Mouse (Mus musculus) layer of hippocampus, adult 2 months (tissue): ENCODE results near the gene Alpk3. TPM values are rescaled to one million over a fixed set of nuclear protein-coding genes. Genes with fewer than 3 reads are reported as not detected.
"Not testable (repeated sequence)": the region's sequence is repeated elsewhere in the genome, so short reads cannot be mapped to it uniquely, and the experiment has no call there.

Experiments
- DNase-seq, 2 experiments: peaks; one replicate each; pipeline ENCODE4 v3.0.0; 2022; ENCODE audit warnings: low spot score in 2 of 2
- H3K27ac ChIP-seq: fragments of 200-600 bp; 2 replicates; pipeline ENCODE4 v1.8.1; 2022
- H3K4me3 ChIP-seq: fragments of 200-600 bp; 2 replicates; pipeline ENCODE4 v1.8.1; 2022; ENCODE audit warnings: mild to moderate bottlenecking
- CTCF ChIP-seq: fragments of 200-600 bp; conservative IDR thresholded peaks from 2 replicates; pipeline ENCODE4 v1.8.1; 2022; ENCODE audit warnings: antibody characterized with exemption, mild to moderate bottlenecking, moderate library complexity
- total RNA-seq, 2 experiments: library from RNA; stranded (reverse); gene quantifications; 2 replicates each; pipeline ENCODE4 v1.2.3; 2021

The Alpk3 gene
- total RNA-seq, 2 experiments from 2014 or later, result 0.64 to 0.67 TPM

DNA sequence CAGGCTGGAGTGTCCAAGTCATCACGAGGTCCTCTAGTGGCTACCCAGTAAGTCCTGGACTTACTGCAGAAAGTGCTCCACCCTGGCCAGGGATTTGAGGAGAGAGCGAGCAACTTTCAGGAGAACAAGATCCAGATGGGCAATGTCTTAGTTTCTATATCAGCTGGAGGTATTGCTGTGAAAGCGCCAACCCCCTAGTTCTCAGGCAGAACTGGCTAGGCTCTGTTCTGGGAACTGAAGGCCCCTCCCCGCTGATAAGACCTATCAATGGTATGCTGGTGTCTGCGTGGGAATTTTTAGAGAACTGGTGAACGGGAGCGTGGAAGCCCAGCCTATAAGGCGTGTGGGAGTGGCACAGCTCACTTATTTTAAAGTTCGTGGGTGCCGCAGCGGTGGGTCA is 92.4 kb downstream of the Alpk3 start:
- no peak overlapping the region for H3K4me3 ChIP-seq
- no peak for DNase-seq

DNA sequence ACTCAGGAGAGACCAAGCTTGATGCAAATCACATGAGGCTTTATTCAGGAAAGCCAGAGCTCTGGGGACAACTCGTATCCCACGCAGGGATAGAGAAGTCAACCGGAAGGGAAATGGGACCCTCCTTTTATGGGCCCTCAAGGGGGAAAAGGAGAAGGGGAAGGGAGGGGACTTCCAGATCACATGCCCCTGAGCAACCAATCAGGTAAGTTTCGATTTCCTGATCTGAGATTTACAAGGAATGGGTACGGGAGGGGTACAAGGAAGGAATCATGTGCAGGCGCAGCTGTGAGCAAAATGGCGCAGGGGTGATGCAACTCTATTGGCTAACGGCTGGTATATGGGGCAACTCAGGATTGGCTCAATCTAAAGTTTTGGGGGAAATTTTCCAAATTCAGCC is 93.8 kb downstream of the Alpk3 start:
- Histone ChIP-seq H3K27ac (no peak overlapping the region), H3K4me3 (no peak overlapping the region)
- DNase-seq, result no peak
- TF ChIP-seq CTCF, result no peak

More for the DNA sequence above, 92.4 kb downstream of the Alpk3 start:
- H3K27ac ChIP-seq, result no peak overlapping the region
- TF ChIP-seq CTCF, result no peak

DNA sequence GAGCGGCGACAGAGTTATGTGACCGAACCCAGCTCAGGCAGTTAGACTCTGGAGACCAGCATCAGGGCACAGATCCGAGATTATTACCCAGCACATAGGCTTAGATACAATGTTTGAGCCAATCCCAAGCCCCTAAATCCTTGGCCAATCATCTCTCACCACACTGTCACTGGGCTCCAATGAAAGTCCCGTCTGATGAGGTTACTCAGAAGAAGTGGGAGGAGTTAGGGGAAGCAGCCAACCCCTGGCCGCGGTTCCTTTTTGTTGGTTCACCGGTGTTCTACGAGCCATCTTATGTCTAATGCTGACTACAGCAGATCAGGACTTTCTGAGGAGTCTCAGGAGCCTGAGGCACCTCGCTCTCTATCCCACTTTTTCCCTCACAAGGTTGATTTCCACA is 94.9 kb downstream of the Alpk3 start:
- Histone ChIP-seq H3K4me3 (no peak overlapping the region), H3K27ac (no peak overlapping the region)
- DNase-seq, result no peak
- no peak for TF ChIP-seq CTCF

DNA sequence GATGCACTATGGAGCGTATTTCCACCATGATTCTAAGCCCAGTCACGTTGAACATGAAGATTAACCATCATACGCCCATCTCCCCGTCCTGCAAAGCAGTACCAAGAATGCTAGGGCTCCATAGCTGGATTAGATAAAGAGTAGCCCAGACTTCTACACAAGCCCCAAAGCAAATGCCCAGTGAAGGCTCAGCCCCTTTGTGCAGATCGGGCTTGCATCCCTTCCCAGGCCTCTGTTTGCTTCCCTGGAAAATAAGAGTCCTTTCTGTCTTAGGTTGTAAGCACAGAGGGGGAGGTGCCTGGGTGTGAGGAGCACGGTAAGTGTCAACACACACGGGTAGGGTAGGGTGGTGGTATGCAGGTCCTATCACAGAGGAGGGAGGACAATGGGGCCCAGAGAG is 95.4 kb downstream of the Alpk3 start:
- Histone ChIP-seq H3K4me3 (no peak overlapping the region), H3K27ac (no peak overlapping the region)
- no peak for DNase-seq
- TF ChIP-seq CTCF, result no peak

DNA sequence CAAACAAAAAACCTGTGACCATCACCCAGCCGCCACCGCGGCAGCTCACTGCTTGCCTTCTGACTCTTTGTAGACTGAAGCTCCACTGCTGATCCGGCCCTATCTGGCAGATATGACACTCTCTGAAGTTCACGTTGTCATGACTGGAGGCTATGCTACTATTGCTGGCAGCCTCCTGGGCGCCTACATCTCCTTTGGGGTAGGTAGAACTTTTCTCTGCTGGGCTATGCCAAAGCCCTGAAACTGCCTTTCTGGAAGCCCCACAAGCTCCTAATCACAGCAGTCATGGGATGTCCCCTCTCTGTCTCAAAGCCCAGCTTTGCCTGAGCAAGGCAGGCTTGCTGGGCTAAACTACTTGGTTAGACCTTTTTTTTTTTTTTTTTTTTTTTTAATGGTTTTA is 95.9 kb downstream of the Alpk3 start:
- Histone ChIP-seq H3K27ac (no peak overlapping the region), H3K4me3 (no peak overlapping the region)
- DNase-seq, result no peak
- no peak for TF ChIP-seq CTCF

DNA sequence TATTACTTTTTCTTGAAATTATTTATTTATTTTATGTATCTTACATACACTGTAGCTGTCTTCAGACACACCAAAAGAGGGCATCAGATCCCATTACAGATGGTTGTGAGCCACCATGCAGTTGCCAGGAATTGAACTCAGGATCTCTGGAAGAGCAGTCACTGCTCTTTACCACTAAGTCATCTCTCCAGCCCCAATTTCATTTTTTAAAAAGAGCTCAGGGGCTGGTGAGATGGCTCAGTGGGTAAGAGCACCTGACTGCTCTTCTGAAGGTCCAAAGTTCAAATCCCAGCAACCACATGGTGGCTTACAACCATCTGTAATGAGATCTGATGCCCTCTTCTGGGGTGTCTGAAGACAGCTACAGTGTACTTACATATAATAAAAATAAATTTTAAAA is 96.8 kb downstream of the Alpk3 start:
- H3K4me3 ChIP-seq, H3K27ac ChIP-seq, DNase-seq: not testable (repeated sequence)

DNA sequence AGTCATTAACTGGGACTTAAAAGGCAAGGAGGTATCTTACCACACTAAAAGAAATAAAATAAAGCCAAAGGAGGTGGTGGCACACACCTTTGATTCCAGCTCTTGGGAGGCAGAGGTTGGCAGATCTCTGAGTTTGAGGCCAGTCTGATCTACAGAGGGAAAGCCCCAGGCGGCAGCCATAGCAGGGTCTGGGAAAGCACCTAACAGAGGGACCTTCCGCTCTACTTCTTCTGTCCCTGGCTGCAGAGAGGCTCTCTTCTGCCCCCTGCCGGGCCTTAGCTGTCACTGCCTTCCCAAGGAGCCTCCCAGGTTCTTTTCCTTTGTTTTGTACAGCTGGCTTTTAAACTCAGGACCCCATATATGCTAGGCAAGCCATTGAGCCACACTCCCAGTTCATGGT is 97.6 kb downstream of the Alpk3 start:
- Histone ChIP-seq H3K27ac (no peak overlapping the region), H3K4me3 (no peak overlapping the region)
- peak; percentile 99 for TF ChIP-seq CTCF
- peak; percentile 26 to 51 for DNase-seq

Other genes starting within 250 kb of the Alpk3 start
- 10 to 100 TPM; 19.4 to 21.6 TPM for gene Iqgap1, start 231.6 kb upstream of the Alpk3 start, total RNA-seq
- 10 to 100 TPM; 15.1 to 17.4 TPM for gene Zscan2, start 196.7 kb upstream of the Alpk3 start, total RNA-seq
- gene Wdr73, start 156.3 kb upstream of the Alpk3 start, total RNA-seq, result 10 to 100 TPM; 31.2 to 33.3 TPM
- 10 to 100 TPM; 10.7 to 13.7 TPM for gene Nmb, start 152.5 kb upstream of the Alpk3 start, total RNA-seq
- 10 to 100 TPM; 54.2 to 56.2 TPM for gene Sec11a, start 109.8 kb upstream of the Alpk3 start, total RNA-seq
- 10 to 100 TPM; 22.9 to 23.6 TPM for gene Zfp592, start 63.9 kb upstream of the Alpk3 start, total RNA-seq
- not detected for gene Slc28a1, start 57.2 kb downstream of the Alpk3 start, total RNA-seq
- 1 to 10 TPM; 7.2 to 8.4 TPM for gene Pde8a, start 156.0 kb downstream of the Alpk3 start, total RNA-seq